ENCODE assay signal across 32 mouse cellular contexts in the genomic region with DNA sequence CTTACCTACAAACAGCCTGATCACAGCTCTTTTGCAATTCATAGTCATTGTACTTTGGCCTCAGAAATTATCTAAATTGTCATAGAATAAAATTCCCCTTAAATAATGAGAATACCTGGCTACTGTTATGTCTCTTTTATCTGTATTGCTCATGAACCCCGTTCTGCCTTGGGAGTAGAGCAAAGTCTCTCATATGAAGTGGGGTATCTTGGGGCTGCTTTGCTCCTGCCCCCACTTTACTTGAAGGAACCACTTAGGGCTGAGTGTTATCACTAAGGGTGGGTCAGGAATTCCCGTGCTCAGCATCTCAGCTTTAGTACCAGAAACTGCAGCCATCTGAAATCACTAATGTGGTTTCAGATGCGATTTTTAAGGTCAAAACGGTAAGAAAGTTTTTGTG.
"Had no signal": no experiment of that assay in that cellular context is flagged by ENCODE, and none has a peak within 500 bp of the region (broad histone marks: within the 10 kb centered on the region; RNA-seq: fewer than 3 reads in every experiment).

No protein-coding gene starts in this region.

- H3K4me2 ChIP-seq: heart, embryonic 11.5 days; heart, embryonic 12.5 days; heart, embryonic 13.5 days; heart, embryonic 15.5 days; hindbrain, embryonic 12.5 days; hindbrain, embryonic 13.5 days; hindbrain, embryonic 14.5 days; hindbrain, embryonic 15.5 days; kidney, embryonic 15.5 days had no signal

- H3K27me3 ChIP-seq: heart, embryonic 12.5 days; heart, embryonic 13.5 days; heart, embryonic 15.5 days; hindbrain, embryonic 12.5 days; hindbrain, embryonic 13.5 days; hindbrain, embryonic 15.5 days; kidney, embryonic 15.5 days had no signal

- H3K4me3 ChIP-seq: heart, adult 2 months; heart, embryonic 10.5 days; heart, embryonic 12.5 days; heart, embryonic 13.5 days; heart, embryonic 15.5 days; hindbrain, embryonic 10.5 days; hindbrain, embryonic 12.5 days; hindbrain, embryonic 13.5 days; hindbrain, embryonic 15.5 days; kidney, embryonic 15.5 days; layer of hippocampus, adult 2 months; left cerebral cortex, adult 2 months had no signal

- ATAC-seq: hindbrain, embryonic 16.5 days; hindbrain, postnatal 0 days; inflammation-experienced regulatory T-cells, adult 6 months had no signal

- DNase-seq: heart, adult 2 months; heart, postnatal 14 days; heart, postnatal 36 days; heart, postnatal 4 days; kidney, adult 11 months; kidney, adult 2 months; kidney, adult 8-10 months; kidney, adult 9 months; kidney, postnatal 10 days; kidney, postnatal 14 days; kidney, postnatal 25 days; kidney, postnatal 36 days; kidney, postnatal 4 days; layer of hippocampus, adult 9-11 months; layer of hippocampus, postnatal 36 days had no signal

- H3K9ac ChIP-seq: heart, embryonic 12.5 days; heart, embryonic 13.5 days; heart, embryonic 15.5 days; hindbrain, embryonic 12.5 days; hindbrain, embryonic 13.5 days; hindbrain, embryonic 14.5 days; hindbrain, embryonic 15.5 days; kidney, embryonic 15.5 days had no signal

- H3K36me3 ChIP-seq: heart, embryonic 10.5 days; heart, embryonic 12.5 days; heart, embryonic 13.5 days; heart, embryonic 15.5 days; hindbrain, embryonic 10.5 days; hindbrain, embryonic 12.5 days; hindbrain, embryonic 13.5 days; hindbrain, embryonic 15.5 days; kidney, embryonic 15.5 days had no signal

- H3K9me3 ChIP-seq: heart, embryonic 10.5 days; heart, embryonic 15.5 days; hindbrain, embryonic 12.5 days; hindbrain, embryonic 15.5 days; kidney, embryonic 15.5 days had no signal

- H3K4me1 ChIP-seq: heart, embryonic 10.5 days; heart, embryonic 12.5 days; heart, embryonic 13.5 days; heart, embryonic 15.5 days; hindbrain, embryonic 10.5 days; hindbrain, embryonic 12.5 days; hindbrain, embryonic 13.5 days; hindbrain, embryonic 15.5 days; kidney, embryonic 15.5 days had no signal

- H3K27ac ChIP-seq: heart, adult 2 months; heart, embryonic 10.5 days; heart, embryonic 13.5 days; heart, embryonic 15.5 days; hindbrain, embryonic 10.5 days; hindbrain, embryonic 12.5 days; hindbrain, embryonic 13.5 days; hindbrain, embryonic 14.5 days; hindbrain, embryonic 15.5 days; hindbrain, postnatal 0 days; kidney, embryonic 15.5 days; kidney, postnatal 0 days; layer of hippocampus, adult 2 months; left cerebral cortex, adult 2 months had no signal
